Mouse (Mus musculus): ENCODE results near the gene Ldoc1.
A peak's percentile ranks its signal among the peaks of the same experiment; 100 is the strongest.

Gene Ldoc1

DNA sequence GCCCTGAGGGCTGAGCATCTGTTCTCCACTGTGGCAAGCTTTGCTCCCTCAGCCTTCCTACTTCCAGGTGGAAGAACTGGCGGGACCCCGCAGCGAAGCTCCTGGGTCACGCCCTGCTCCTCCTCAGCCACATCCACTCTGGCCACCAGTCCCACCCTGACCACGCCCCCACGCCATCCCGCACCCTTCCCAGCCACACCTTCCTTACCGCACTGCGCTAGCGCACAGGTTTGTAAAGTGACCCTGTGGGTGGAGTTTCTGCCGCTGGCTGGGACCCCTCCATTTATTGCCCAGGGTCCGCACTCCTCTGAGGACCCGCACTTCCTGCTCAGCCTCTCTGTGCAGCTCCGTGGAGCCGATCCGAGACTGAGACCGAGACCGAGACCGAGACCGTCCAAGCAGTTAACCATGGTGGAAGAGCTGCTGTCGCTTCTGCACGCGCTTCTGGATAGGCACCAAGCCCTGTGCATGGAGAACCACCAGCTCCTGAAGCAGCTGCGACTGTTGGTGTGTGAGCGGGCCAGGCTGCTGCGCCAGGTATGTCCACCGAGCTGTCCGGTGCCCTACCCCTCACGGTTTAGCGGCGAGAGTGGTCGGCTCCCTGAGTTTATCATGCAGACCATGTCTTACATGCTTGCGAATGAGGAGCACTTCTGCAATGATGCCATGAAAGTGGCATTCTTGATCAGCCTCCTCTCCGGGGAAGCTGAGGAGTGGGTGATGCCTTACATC lies at the start of gene Ldoc1:
Gene Ldoc1 (plus strand): TSS at position 196 of the 732 bp plus-strand sequence.
- DNase-seq (ENCODE audit: low spot score), result peak; percentile 11

GRCm38 (mm10) chrX:61710131-61710530 lies 834 bp downstream of the Ldoc1 start:
- no peak for DNase-seq (ENCODE audit: low spot score)

DNA sequence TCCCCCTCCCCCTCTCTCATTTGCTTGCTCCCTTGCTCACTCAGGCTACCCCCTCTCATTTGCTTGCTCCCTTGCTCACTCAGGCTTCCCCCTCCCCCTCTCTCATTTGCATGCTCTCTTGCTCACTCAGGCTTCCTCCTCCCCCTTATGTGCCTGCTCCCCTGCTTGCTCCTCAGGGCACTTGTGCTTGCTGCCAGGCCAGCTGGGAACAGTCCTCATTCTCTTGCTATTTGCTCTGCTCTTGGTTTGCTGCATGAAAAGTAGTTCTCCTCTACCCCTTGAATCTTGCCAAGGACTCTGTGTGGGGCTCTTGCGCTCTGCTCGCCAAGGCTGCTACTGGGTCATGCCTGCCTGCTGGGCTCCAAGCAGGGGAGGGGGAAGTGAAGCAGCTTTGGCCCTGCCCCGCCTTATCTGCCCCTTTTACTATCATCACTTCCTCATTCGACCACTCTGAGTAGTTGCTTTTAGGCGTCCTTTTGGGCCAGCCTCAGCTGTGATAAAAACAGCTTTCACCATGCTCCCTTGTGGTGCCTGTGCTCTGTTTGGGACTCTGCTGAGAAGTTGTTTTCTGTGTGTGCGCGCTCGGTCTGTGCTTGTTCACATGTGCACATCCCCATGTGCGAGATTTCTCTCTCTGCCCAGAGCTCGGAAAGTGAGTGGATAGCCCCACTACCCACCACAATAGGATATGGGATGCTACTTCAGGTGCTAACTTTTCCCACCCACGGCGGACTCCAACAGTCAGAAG lies 13.2 kb downstream of the Ldoc1 start:
- peak; percentile 14 for DNase-seq (ENCODE audit: low spot score)

GRCm38 (mm10) chrX:61723029-61723980 lies 14.0 kb downstream of the Ldoc1 start:
- peak; percentile 4 for DNase-seq (ENCODE audit: low spot score)

- DNase-seq (ENCODE audit: low spot score), result no peak
These were observed 18.4 kb downstream of the Ldoc1 start for GRCm38 (mm10) chrX:61727516-61728310.

Measured in embryo, embryonic 10 days (tissue).